Mouse (Mus musculus): ENCODE measurements at regions not wholly inside any gene's neighbourhood (a gene's known extent, or its start where the extent isn't known, plus 50 kb on each side); places are given as distances from the start of the nearest gene placed in this dataset.
A peak's percentile ranks its signal among the peaks of the same experiment; 100 is the strongest.

DNA sequence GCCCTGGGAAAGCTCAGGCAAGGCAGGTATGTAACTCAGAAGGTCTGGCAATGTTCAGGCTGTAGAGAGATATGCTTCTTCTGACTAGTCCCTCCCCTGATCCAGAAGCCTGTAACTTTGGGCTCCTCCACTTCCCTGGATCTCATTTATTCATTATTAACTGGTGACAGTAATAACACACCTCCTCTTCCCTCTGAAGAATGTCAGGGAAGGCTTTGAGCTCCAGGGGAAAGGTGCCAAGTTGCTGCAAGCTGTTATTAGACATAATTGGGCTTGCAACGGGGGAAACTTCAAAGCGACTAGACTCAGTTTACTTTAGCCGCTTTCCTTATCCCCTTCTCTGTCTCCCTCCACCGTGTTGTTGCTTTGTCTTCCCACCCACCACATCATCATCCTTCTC is 75.6 kb upstream of the Tmprss2 start:
- Histone ChIP-seq H3K9me3 (ENCODE audit: control insufficient read depth, low read length) (no peaks in the 10 kb centered on the region), H3K36me3 (ENCODE audit: control insufficient read depth, insufficient read depth, low read length) (no peaks in the 10 kb centered on the region), H3K4me1 (replicated peaks; ENCODE audit: control insufficient read depth, insufficient read depth, low read length) (peaks cover 9% of the 10 kb centered on the region), H3K4me2 (ENCODE audit: low read depth, low read length) (no peak overlapping the region), H3K27ac (ENCODE audit: low read length) (peak overlapping the region; percentile 32; the same call in 1 of the 2 replicates), H3K9ac (ENCODE audit: low read length) (no peak overlapping the region), H3K27me3 (ENCODE audit: control insufficient read depth, insufficient read depth, low read depth, low read length) (no peaks in the 10 kb centered on the region), H3K4me3 (ENCODE audit: low read length) (no peak overlapping the region)
- no peak for ATAC-seq (ENCODE audit: low read depth)
- WGBS, result 39% methylated on average over 4 of the region's 4 CpGs

DNA sequence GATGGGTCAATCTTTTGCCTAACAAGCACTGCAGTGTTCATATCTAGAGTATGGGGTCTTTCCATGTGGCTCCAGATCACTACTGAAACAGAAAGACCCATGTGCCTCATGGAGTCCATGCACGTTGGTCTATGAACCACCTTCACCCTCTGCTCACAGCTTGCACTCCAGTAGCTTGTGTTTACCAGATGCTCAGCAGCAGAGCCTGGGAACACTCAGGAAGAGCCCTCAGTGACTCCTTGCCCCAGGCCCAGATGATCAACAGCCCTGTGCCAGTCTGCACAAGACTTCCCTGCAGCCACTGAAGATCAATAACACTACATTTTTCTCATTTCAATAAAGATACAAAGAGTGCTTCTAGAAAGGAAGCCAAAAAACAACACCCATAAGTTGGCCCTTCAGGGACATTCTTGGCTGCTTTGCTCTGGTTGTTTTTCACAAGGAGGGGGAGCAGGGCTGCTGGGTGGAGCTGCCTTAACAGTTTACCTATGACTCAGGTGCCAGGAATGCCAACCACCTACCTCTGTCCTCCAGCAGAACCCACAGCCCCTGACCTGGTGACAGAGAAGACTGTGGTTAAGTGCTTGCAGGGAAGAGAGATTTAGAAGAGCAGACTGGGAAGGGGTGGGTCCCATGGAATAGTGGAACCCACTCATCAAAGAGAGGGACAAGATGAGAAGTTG is 74.7 kb upstream of the Tmprss2 start:
- no peaks in the 10 kb centered on the region for H3K27me3 ChIP-seq (ENCODE audit: control insufficient read depth, insufficient read depth, low read depth, low read length)
- no peaks in the 10 kb centered on the region for H3K9me3 ChIP-seq (ENCODE audit: control insufficient read depth, low read length)
- 49% methylated on average over 1 of the region's 1 CpGs for WGBS
- no peaks in the 10 kb centered on the region for H3K36me3 ChIP-seq (ENCODE audit: control insufficient read depth, insufficient read depth, low read length)
- H3K4me2 ChIP-seq (ENCODE audit: low read depth, low read length), result no peak overlapping the region
- no peak overlapping the region for H3K9ac ChIP-seq (ENCODE audit: low read length)
- H3K27ac ChIP-seq (ENCODE audit: low read length), result peak overlapping the region; percentile 76
- ATAC-seq (ENCODE audit: low read depth), result peak; percentile 91
- H3K4me1 ChIP-seq (replicated peaks; ENCODE audit: control insufficient read depth, insufficient read depth, low read length), result peaks cover 9% of the 10 kb centered on the region
- no peak overlapping the region for H3K4me3 ChIP-seq (ENCODE audit: low read length)

GRCm38 (mm10) chr16:97681191-97681590 is 70.2 kb upstream of the Tmprss2 start:
- Histone ChIP-seq H3K36me3 (ENCODE audit: control insufficient read depth, insufficient read depth, low read length) (no peaks in the 10 kb centered on the region), H3K9ac (ENCODE audit: low read length) (no peak overlapping the region), H3K4me3 (ENCODE audit: low read length) (no peak overlapping the region), H3K27ac (ENCODE audit: low read length) (no peak overlapping the region), H3K27me3 (ENCODE audit: control insufficient read depth, insufficient read depth, low read depth, low read length) (no peaks in the 10 kb centered on the region), H3K9me3 (ENCODE audit: control insufficient read depth, low read length) (no peaks in the 10 kb centered on the region), H3K4me1 (replicated peaks; ENCODE audit: control insufficient read depth, insufficient read depth, low read length) (peaks cover 4% of the 10 kb centered on the region), H3K4me2 (ENCODE audit: low read depth, low read length) (no peak overlapping the region)
- WGBS, result 66% methylated on average over 6 of the region's 6 CpGs
- no peak for ATAC-seq (ENCODE audit: low read depth)

GRCm38 (mm10) chr16:97679820-97680219 is 68.8 kb upstream of the Tmprss2 start:
- no peaks in the 10 kb centered on the region for H3K36me3 ChIP-seq (ENCODE audit: control insufficient read depth, insufficient read depth, low read length)
- no peak overlapping the region for H3K9ac ChIP-seq (ENCODE audit: low read length)
- no peaks in the 10 kb centered on the region for H3K27me3 ChIP-seq (ENCODE audit: control insufficient read depth, insufficient read depth, low read depth, low read length)
- H3K4me1 ChIP-seq (replicated peaks; ENCODE audit: control insufficient read depth, insufficient read depth, low read length), result no peaks in the 10 kb centered on the region; the same call in 1 of the 2 replicates
- ATAC-seq (ENCODE audit: low read depth), result no peak
- no peak overlapping the region for H3K27ac ChIP-seq (ENCODE audit: low read length)
- no peaks in the 10 kb centered on the region for H3K9me3 ChIP-seq (ENCODE audit: control insufficient read depth, low read length)
- H3K4me2 ChIP-seq (ENCODE audit: low read depth, low read length), result no peak overlapping the region
- H3K4me3 ChIP-seq (ENCODE audit: low read length), result no peak overlapping the region
- 64% methylated on average over 1 of the region's 1 CpGs for WGBS

DNA sequence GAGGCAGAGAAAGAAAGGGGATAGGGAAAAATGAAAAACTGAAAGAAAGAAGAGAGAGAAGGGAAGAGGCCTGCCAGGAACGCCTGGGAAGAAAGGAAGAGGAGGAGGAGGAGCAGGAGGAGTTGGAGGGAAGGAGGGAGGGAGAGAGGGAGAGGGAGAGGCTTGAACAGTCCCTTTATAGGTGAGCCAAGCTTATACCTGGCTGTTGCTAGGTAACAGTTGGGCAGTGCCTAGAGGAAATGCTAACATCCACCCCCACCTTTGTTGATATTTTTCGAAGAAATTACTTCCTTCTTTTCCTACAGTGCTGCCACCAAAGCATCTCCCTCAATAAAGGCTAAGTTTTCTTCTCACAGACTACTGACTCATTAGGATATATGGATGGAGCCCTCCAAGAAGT is 68.3 kb upstream of the Tmprss2 start:
- Histone ChIP-seq H3K4me1 (replicated peaks; ENCODE audit: control insufficient read depth, insufficient read depth, low read length) (no peaks in the 10 kb centered on the region), H3K27ac (ENCODE audit: low read length) (no peak overlapping the region), H3K27me3 (ENCODE audit: control insufficient read depth, insufficient read depth, low read depth, low read length) (no peaks in the 10 kb centered on the region), H3K4me2 (ENCODE audit: low read depth, low read length) (no peak overlapping the region), H3K9me3 (ENCODE audit: control insufficient read depth, low read length) (no peaks in the 10 kb centered on the region), H3K36me3 (ENCODE audit: control insufficient read depth, insufficient read depth, low read length) (no peaks in the 10 kb centered on the region), H3K4me3 (ENCODE audit: low read length) (no peak overlapping the region), H3K9ac (ENCODE audit: low read length) (no peak overlapping the region)
- WGBS, result 36% methylated on average over 2 of the region's 2 CpGs
- peak; percentile 52; the same call in 1 of the 2 replicates for ATAC-seq (ENCODE audit: low read depth)

DNA sequence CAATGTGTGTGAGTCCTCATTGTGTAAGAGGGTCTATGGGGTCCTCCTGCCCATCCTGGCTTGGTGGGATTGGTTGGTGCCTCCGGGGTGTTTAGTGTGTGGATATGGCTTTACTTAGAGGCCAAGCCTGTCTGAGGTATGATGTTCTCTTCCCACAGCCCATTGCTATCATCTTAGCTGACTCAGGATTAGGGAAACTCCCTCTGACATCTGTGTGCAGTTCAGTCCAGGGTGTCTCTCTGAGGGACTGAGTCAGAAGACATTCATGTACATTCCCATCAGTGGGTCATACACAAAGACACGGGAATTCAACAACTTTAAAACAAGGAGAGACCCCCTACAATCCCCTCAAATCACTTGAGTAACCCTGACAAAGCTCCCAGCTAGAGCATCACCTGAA is 66.6 kb upstream of the Tmprss2 start:
- Histone ChIP-seq H3K9ac (ENCODE audit: low read length) (no peak overlapping the region), H3K27ac (ENCODE audit: low read length) (no peak overlapping the region), H3K36me3 (ENCODE audit: control insufficient read depth, insufficient read depth, low read length) (no peaks in the 10 kb centered on the region), H3K9me3 (ENCODE audit: control insufficient read depth, low read length) (no peaks in the 10 kb centered on the region), H3K4me3 (ENCODE audit: low read length) (no peak overlapping the region), H3K4me2 (ENCODE audit: low read depth, low read length) (no peak overlapping the region), H3K27me3 (ENCODE audit: control insufficient read depth, insufficient read depth, low read depth, low read length) (no peaks in the 10 kb centered on the region), H3K4me1 (replicated peaks; ENCODE audit: control insufficient read depth, insufficient read depth, low read length) (no peaks in the 10 kb centered on the region)
- no peak for ATAC-seq (ENCODE audit: low read depth)
- WGBS, result 68% methylated on average over 2 of the region's 2 CpGs

- no peak for ATAC-seq (ENCODE audit: low read depth)
- Histone ChIP-seq H3K27me3 (ENCODE audit: control insufficient read depth, insufficient read depth, low read depth, low read length) (no peaks in the 10 kb centered on the region), H3K4me2 (ENCODE audit: low read depth, low read length) (no peak overlapping the region), H3K4me1 (replicated peaks; ENCODE audit: control insufficient read depth, insufficient read depth, low read length) (no peaks in the 10 kb centered on the region), H3K4me3 (ENCODE audit: low read length) (no peak overlapping the region), H3K36me3 (ENCODE audit: control insufficient read depth, insufficient read depth, low read length) (no peaks in the 10 kb centered on the region), H3K27ac (ENCODE audit: low read length) (no peak overlapping the region), H3K9me3 (ENCODE audit: control insufficient read depth, low read length) (no peaks in the 10 kb centered on the region), H3K9ac (ENCODE audit: low read length) (no peak overlapping the region)
- 57% methylated on average over 2 of the region's 2 CpGs for WGBS
Measured at GRCm38 (mm10) chr16:97673576-97673975, 62.6 kb upstream of the Tmprss2 start.

GRCm38 (mm10) chr16:97670131-97671038 is 59.4 kb upstream of the Tmprss2 start:
- 66% methylated on average over 8 of the region's 8 CpGs for WGBS
- ATAC-seq (ENCODE audit: low read depth), result no peak
- no peak overlapping the region for H3K27ac ChIP-seq (ENCODE audit: low read length)

DNA sequence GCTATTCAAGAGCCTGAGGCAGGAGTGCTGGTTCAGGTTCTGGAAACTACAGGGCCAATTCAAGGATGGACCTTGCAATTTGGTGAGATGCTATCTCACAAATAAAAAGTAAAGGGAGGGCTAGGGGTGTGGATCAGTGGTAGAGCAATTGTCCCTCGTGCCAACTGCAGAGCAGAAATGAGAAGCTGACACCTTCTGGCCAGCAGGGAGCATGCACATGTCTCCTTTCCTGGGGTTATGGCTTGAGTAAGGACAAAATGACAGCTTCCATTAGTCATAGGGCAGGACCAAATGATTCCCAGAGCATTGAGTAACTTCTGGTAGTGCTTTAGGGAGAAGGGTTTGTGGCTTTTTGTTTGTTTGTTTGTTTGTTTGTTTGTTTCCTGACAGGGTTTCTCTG is 56.5 kb upstream of the Tmprss2 start:
- no peak for ATAC-seq (ENCODE audit: low read depth)
- 16% methylated on average over 1 of the region's 1 CpGs for WGBS
- no peak overlapping the region for H3K4me2 ChIP-seq (ENCODE audit: low read depth, low read length)

More at GRCm38 (mm10) chr16:97670131-97671038, 59.4 kb upstream of the Tmprss2 start:
- no peaks in the 10 kb centered on the region for H3K36me3 ChIP-seq (ENCODE audit: control insufficient read depth, insufficient read depth, low read length)
- no peak overlapping the region for H3K4me3 ChIP-seq (ENCODE audit: low read length)
- peaks cover 2% of the 10 kb centered on the region; the same call in 1 of the 2 replicates for H3K4me1 ChIP-seq (replicated peaks; ENCODE audit: control insufficient read depth, insufficient read depth, low read length)
- H3K9me3 ChIP-seq (ENCODE audit: control insufficient read depth, low read length), result no peaks in the 10 kb centered on the region
- no peak overlapping the region for H3K4me2 ChIP-seq (ENCODE audit: low read depth, low read length)
- H3K27me3 ChIP-seq (ENCODE audit: control insufficient read depth, insufficient read depth, low read depth, low read length), result no peaks in the 10 kb centered on the region
- no peak overlapping the region for H3K9ac ChIP-seq (ENCODE audit: low read length)

More for the DNA sequence above, 56.5 kb upstream of the Tmprss2 start:
- H3K4me1 ChIP-seq (replicated peaks; ENCODE audit: control insufficient read depth, insufficient read depth, low read length), result peaks cover 2% of the 10 kb centered on the region; the same call in 1 of the 2 replicates
- no peaks in the 10 kb centered on the region for H3K9me3 ChIP-seq (ENCODE audit: control insufficient read depth, low read length)
- H3K36me3 ChIP-seq (ENCODE audit: control insufficient read depth, insufficient read depth, low read length), result no peaks in the 10 kb centered on the region
- H3K27ac ChIP-seq (ENCODE audit: low read length), result no peak overlapping the region
- no peaks in the 10 kb centered on the region for H3K27me3 ChIP-seq (ENCODE audit: control insufficient read depth, insufficient read depth, low read depth, low read length)
- H3K9ac ChIP-seq (ENCODE audit: low read length), result no peak overlapping the region
- H3K4me3 ChIP-seq (ENCODE audit: low read length), result no peak overlapping the region
